Mouse (Mus musculus): ENCODE data around the gene Gm17606. TPM values are rescaled to one million over a fixed set of nuclear protein-coding genes. Genes with fewer than 3 reads are reported as not detected.

Gene Gm17606
- polyA plus RNA-seq, 1 experiment from 2014 or later, result not detected

DNA sequence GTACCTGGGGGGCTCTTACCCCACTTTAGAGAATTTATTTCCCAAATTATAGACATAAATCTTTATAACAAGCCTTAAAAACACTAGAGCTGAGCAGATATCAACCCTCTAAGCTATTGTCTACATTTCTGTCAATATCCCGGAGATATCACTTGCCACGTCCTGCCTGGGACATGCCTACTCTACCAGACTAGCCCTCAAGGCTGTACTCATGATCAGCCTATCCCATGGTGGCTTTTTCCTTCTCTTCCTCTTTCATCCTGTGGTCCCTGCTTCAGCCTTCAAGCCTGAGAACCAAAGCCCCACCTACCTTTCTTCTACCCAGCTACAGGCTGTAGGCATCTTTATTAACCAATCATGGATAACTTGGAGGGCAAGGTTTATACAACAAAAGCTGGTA is 11.0 kb upstream of the Gm17606 start:
- Histone ChIP-seq H3K27ac (no peak overlapping the region), H3K9me3 (no peaks in the 10 kb centered on the region), H3K4me3 (no peak overlapping the region), H3K9ac (no peak overlapping the region), H3K4me2 (replicated peaks) (no peak overlapping the region), H3K4me1 (no peaks in the 10 kb centered on the region), H3K36me3 (peaks cover 47% of the 10 kb centered on the region), H3K27me3 (replicated peaks) (no peaks in the 10 kb centered on the region)
- 92% methylated on average over 2 of the region's 2 CpGs for WGBS
- no peak for ATAC-seq (ENCODE audit: low FRiP score, low read depth)

GRCm38 (mm10) chr14:54630583-54631239 is 10.0 kb upstream of the Gm17606 start:
- H3K4me2 ChIP-seq (replicated peaks), result no peak overlapping the region

DNA sequence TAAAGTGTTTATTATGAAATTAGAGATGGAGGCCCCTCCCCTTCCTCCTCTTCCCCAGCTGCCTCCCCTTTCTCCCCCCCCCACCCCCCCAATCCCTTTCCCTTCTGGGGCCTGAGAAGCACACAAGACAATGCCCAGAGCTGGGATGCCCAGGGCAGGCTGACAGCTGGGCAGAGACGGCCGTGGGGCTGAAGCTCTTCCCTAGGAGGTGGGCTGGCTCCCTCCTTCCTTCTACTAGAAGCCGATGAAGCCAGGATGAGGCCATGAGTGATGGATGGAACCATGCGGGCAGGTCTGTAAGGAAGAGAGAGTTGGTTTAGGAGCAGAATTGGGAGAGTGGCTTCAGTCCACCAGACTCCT is 9.5 kb upstream of the Gm17606 start:
- H3K27me3 ChIP-seq (replicated peaks), result no peaks in the 10 kb centered on the region
- H3K27ac ChIP-seq, result no peak overlapping the region
- H3K4me1 ChIP-seq, result no peaks in the 10 kb centered on the region
- no peak for ATAC-seq (ENCODE audit: low FRiP score, low read depth)
- no peak overlapping the region for H3K4me3 ChIP-seq
- no peak overlapping the region for H3K4me2 ChIP-seq (replicated peaks)
- 69% methylated on average over 4 of the region's 4 CpGs for WGBS
- peaks cover 57% of the 10 kb centered on the region for H3K36me3 ChIP-seq
- H3K9me3 ChIP-seq, result no peaks in the 10 kb centered on the region
- 0 out of 2 replicates have a peak overlapping the region, but pooled peaks have one; percentile 2 for H3K9ac ChIP-seq

More at GRCm38 (mm10) chr14:54630583-54631239, 10.0 kb upstream of the Gm17606 start:
- WGBS, result 78% methylated on average over 11 of the region's 11 CpGs
- Histone ChIP-seq H3K9ac (no peak overlapping the region), H3K4me1 (no peaks in the 10 kb centered on the region), H3K36me3 (peaks cover 52% of the 10 kb centered on the region), H3K4me3 (no peak overlapping the region), H3K9me3 (no peaks in the 10 kb centered on the region), H3K27ac (no peak overlapping the region), H3K27me3 (replicated peaks) (no peaks in the 10 kb centered on the region)
- ATAC-seq (ENCODE audit: low FRiP score, low read depth), result no peak

DNA sequence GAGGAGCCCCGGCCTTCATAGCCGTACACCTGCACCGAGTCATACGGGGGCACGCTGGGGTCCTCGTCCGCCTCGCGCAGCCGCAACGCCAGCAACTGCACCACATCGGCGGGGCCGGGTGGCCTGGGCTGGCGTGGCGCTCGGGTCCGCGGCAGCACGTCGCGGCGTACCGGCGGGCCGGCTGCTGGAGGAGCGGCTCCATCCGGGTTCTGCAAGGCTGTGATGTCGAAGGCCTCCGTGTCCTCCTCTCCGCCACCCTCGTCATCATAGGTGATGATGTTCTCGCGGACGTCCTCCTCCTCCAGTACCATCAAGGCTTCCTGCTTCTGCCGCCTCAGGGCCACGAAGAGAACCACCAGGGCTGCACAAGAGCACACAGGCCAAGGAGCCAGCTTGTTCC is 8.5 kb upstream of the Gm17606 start:
- Histone ChIP-seq H3K36me3 (peaks cover 68% of the 10 kb centered on the region), H3K9ac (no peak overlapping the region), H3K9me3 (no peaks in the 10 kb centered on the region), H3K4me2 (replicated peaks) (no peak overlapping the region), H3K4me3 (no peak overlapping the region), H3K27ac (no peak overlapping the region), H3K4me1 (no peaks in the 10 kb centered on the region), H3K27me3 (replicated peaks) (no peaks in the 10 kb centered on the region)
- WGBS, result 93% methylated on average over 37 of the region's 37 CpGs
- no peak for ATAC-seq (ENCODE audit: low FRiP score, low read depth)

- Histone ChIP-seq H3K4me1 (peaks cover 4% of the 10 kb centered on the region), H3K9ac (no peak overlapping the region), H3K27me3 (replicated peaks) (no peaks in the 10 kb centered on the region), H3K9me3 (no peaks in the 10 kb centered on the region), H3K27ac (no peak overlapping the region), H3K4me3 (no peak overlapping the region), H3K36me3 (peaks cover 84% of the 10 kb centered on the region), H3K4me2 (replicated peaks) (no peak overlapping the region)
- ATAC-seq (ENCODE audit: low FRiP score, low read depth), result no peak
- 79% methylated on average over 4 of the region's 4 CpGs for WGBS
These were observed 6.6 kb upstream of the Gm17606 start for GRCm38 (mm10) chr14:54634182-54634581.

DNA sequence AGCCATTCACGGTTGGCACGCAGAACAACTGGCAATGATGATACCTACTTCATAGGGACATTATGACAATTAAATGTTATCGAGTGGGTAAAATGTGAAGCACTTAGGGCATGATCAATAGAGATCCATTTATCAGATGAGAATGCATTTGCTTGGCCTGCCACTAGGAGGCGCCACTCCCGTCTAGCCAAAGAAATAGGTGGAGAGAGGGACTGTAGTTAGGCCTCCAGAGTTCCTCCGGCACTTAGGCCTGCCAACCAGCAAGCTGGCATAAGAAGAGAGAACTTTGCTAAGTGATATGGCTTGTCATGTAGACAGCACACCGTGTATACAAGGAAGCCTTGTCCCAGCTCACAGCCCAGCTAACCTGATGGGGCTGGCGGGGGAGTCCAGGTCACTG is 3.8 kb upstream of the Gm17606 start:
- no peak for ATAC-seq (ENCODE audit: low FRiP score, low read depth)
- peaks cover 65% of the 10 kb centered on the region for H3K36me3 ChIP-seq
- WGBS, result 51% methylated on average over 8 of the region's 8 CpGs

DNA sequence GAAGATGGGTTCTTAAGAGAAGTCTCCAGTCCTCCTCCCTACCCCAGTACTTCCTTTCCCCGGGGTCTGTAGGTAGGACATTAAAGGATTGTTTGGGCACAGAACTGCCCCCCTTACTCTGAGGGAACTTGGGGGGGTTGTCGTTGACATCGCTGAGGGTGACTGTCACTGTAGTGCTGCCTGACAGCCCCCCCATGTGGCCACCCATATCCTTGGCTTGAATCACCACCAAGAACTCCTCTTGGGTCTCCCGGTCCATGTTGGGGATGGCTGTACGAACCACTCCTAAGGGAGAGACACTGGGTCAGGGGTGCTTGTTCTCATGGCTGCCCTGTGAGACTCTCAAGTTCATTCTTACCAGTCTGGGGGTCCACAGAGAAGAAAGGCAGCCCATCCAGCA is 2.5 kb upstream of the Gm17606 start:
- no peak overlapping the region for H3K9ac ChIP-seq
- H3K27me3 ChIP-seq (replicated peaks), result no peaks in the 10 kb centered on the region
- no peak for ATAC-seq (ENCODE audit: low FRiP score, low read depth)
- no peaks in the 10 kb centered on the region for H3K9me3 ChIP-seq
- peaks cover 20% of the 10 kb centered on the region for H3K4me1 ChIP-seq
- no peak overlapping the region for H3K4me2 ChIP-seq (replicated peaks)
- no peak overlapping the region for H3K4me3 ChIP-seq
- WGBS, result 91% methylated on average over 5 of the region's 5 CpGs
- H3K27ac ChIP-seq, result no peak overlapping the region
- H3K36me3 ChIP-seq, result peaks cover 64% of the 10 kb centered on the region

More for the DNA sequence above, 3.8 kb upstream of the Gm17606 start:
- Histone ChIP-seq H3K27me3 (replicated peaks) (no peaks in the 10 kb centered on the region), H3K9me3 (no peaks in the 10 kb centered on the region), H3K9ac (no peak overlapping the region), H3K4me3 (no peak overlapping the region), H3K4me2 (replicated peaks) (no peak overlapping the region), H3K27ac (no peak overlapping the region), H3K4me1 (peaks cover 20% of the 10 kb centered on the region)

- H3K27ac ChIP-seq, result no peak overlapping the region
- H3K4me1 ChIP-seq, result peaks cover 20% of the 10 kb centered on the region
- H3K4me2 ChIP-seq (replicated peaks), result peak overlapping the region; percentile 96
- peak overlapping the region; percentile 89 for H3K9ac ChIP-seq
- H3K36me3 ChIP-seq, result peaks cover 67% of the 10 kb centered on the region
- H3K9me3 ChIP-seq, result no peaks in the 10 kb centered on the region
- peak overlapping the region; percentile 78 for H3K4me3 ChIP-seq
- no peak for ATAC-seq (ENCODE audit: low FRiP score, low read depth)
- no peaks in the 10 kb centered on the region for H3K27me3 ChIP-seq (replicated peaks)
- 15% methylated on average over 4 of the region's 4 CpGs for WGBS
These were observed 631 bp upstream of the Gm17606 start for GRCm38 (mm10) chr14:54640121-54640520.

- no peaks in the 10 kb centered on the region for H3K9me3 ChIP-seq
- peaks cover 69% of the 10 kb centered on the region for H3K36me3 ChIP-seq
- H3K4me3 ChIP-seq, result peak within 1 kb of the TSS; percentile 78
- H3K4me1 ChIP-seq, result peaks cover 20% of the 10 kb centered on the region
- H3K27me3 ChIP-seq (replicated peaks), result no peaks in the 10 kb centered on the region
- peak within 1 kb of the TSS; percentile 89 for H3K9ac ChIP-seq
- H3K4me2 ChIP-seq (replicated peaks), result peak within 1 kb of the TSS; percentile 96
- peak; percentile 91 for ATAC-seq (ENCODE audit: low FRiP score, low read depth)
- WGBS, result under 1% methylated on average over 52 of the region's 52 CpGs
- H3K27ac ChIP-seq, result peak within 1 kb of the TSS; percentile 76; the same call in 1 of the 2 replicates
These were observed 685 bp downstream of the Gm17606 start, which contains the start of gene Cdh24 for GRCm38 (mm10) chr14:54641305-54641969. TSS of gene Cdh24 (minus strand) at chr14:54641364.

DNA sequence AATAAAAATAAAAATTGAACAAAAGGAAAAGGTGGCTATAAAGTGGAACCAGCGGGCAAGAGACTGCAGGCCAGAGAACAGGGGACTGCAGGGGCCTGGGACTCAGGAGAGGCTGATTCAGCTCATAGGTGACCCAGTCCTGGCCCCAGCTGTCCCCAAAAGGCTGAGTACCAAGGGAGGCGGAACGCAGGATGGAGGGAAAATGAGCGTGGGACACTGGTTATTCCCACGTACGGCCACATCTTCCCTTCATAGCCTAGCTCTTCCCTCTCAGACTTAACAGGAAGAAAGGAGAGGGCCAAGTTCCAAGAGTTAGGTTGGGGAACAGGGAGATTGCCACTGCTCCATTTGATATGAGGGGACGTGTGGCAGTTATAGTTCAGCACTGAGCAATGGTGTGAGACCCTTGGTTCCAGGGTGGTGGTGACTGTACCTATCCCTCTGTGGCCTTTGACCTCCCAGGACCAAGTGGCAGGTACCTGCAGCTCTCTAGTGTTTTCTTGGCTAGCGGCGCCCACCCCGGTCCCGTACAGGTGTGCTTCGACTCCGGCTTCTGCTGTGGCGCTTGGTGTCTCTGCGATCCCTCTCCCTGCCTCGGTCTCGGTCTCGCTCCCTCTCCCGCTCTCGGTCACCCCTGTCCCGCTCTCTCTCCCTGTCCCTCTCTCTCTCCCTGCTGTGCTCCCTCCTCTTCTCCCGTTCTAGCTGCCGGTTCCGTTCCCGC is 1.6 kb downstream of the Gm17606 start:
- H3K4me1 ChIP-seq, result peaks cover 20% of the 10 kb centered on the region
- H3K36me3 ChIP-seq, result peaks cover 69% of the 10 kb centered on the region
- no peaks in the 10 kb centered on the region for H3K9me3 ChIP-seq
- 81% methylated on average over 25 of the region's 25 CpGs for WGBS
- no peak overlapping the region for H3K4me2 ChIP-seq (replicated peaks)
- no peak for ATAC-seq (ENCODE audit: low FRiP score, low read depth)
- H3K27me3 ChIP-seq (replicated peaks), result no peaks in the 10 kb centered on the region
- no peak overlapping the region for H3K27ac ChIP-seq
- H3K4me3 ChIP-seq, result no peak overlapping the region
- H3K9ac ChIP-seq, result no peak overlapping the region; the same call in 1 of the 2 replicates

DNA sequence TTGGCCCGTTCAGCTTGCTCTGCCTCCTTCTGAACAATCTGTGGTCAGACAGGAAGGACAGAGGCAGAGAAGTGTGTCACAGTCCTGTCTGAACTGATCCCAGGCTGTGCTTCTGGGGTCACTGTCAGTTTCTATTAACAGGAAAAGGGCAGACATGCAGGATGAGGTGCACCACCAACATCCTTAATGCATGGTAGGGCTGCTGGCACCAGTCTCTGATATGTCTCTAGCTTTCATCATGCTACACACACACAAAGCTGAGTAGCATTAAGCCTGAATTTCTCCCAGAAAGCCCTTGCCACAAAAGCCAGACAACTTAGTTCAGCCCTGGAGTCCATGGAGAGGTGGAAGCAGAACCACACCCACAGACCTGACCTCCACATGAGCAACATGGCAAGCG is 2.3 kb downstream of the Gm17606 start:
- Histone ChIP-seq H3K9me3 (no peaks in the 10 kb centered on the region), H3K4me3 (no peak overlapping the region), H3K9ac (no peak overlapping the region), H3K36me3 (peaks cover 71% of the 10 kb centered on the region), H3K4me2 (replicated peaks) (no peak overlapping the region), H3K27ac (no peak overlapping the region), H3K27me3 (replicated peaks) (no peaks in the 10 kb centered on the region), H3K4me1 (peaks cover 20% of the 10 kb centered on the region)
- WGBS, result 84% methylated on average over 2 of the region's 2 CpGs
- no peak for ATAC-seq (ENCODE audit: low FRiP score, low read depth)

- H3K4me2 ChIP-seq (replicated peaks), result no peak overlapping the region
- H3K27me3 ChIP-seq (replicated peaks), result no peaks in the 10 kb centered on the region
- no peak overlapping the region for H3K4me3 ChIP-seq
- H3K27ac ChIP-seq, result no peak overlapping the region
- peaks cover 71% of the 10 kb centered on the region for H3K36me3 ChIP-seq
- 93% methylated on average over 9 of the region's 9 CpGs for WGBS
- ATAC-seq (ENCODE audit: low FRiP score, low read depth), result no peak
- H3K9ac ChIP-seq, result no peak overlapping the region
- peaks cover 20% of the 10 kb centered on the region for H3K4me1 ChIP-seq
- no peaks in the 10 kb centered on the region for H3K9me3 ChIP-seq
These were observed 3.5 kb downstream of the Gm17606 start for GRCm38 (mm10) chr14:54644294-54644693.
